Mouse (Mus musculus): ENCODE measurements around the gene Cntn3. TPM values are rescaled to one million over a fixed set of nuclear protein-coding genes. Genes with fewer than 3 reads are reported as not detected.
A peak's percentile ranks its signal among the peaks of the same experiment; 100 is the strongest.

The Cntn3 gene
- polyA plus RNA-seq, 1 experiment from 2014 or later, result 1.9 TPM

DNA sequence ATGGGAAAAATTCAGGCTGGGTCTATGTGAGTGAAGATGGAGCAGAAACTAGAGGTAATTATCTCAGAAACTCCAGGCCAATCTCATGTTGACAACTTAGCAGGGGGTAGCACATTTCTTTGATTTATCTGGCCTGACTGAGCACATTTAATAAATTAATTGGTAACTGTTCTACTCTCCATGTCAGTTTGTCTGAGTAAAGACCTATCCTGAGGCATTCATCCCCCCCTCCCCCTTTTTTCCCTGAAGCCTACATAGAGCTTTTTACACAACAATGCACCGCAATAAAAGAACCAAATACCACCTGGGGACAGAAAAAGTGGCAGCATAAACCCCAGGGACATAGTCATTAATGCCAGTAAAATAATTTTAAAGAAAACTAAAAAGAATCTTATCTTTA lies 151.1 kb downstream of the Cntn3 start:
- no peaks in the 10 kb centered on the region for H3K27me3 ChIP-seq
- no peaks in the 10 kb centered on the region for H3K4me1 ChIP-seq
- no peak overlapping the region for H3K4me2 ChIP-seq
- H3K27ac ChIP-seq, result no peak overlapping the region
- no peak overlapping the region for H3K4me3 ChIP-seq (replicated peaks)
- no peaks in the 10 kb centered on the region for H3K9me3 ChIP-seq (replicated peaks)
- H3K36me3 ChIP-seq, result no peaks in the 10 kb centered on the region
- WGBS, result 42% methylated on average over 1 of the region's 1 CpGs
- no peak overlapping the region for H3K9ac ChIP-seq
- ATAC-seq (replicated peaks; ENCODE audit: low FRiP score), result no peak

- Histone ChIP-seq H3K4me3 (replicated peaks) (no peak overlapping the region), H3K9ac (no peak overlapping the region), H3K4me2 (no peak overlapping the region), H3K9me3 (replicated peaks) (no peaks in the 10 kb centered on the region), H3K27ac (no peak overlapping the region), H3K27me3 (no peaks in the 10 kb centered on the region), H3K36me3 (no peaks in the 10 kb centered on the region), H3K4me1 (no peaks in the 10 kb centered on the region)
- WGBS, result 93% methylated on average over 4 of the region's 4 CpGs
- no peak for ATAC-seq (replicated peaks; ENCODE audit: low FRiP score)
These were observed 184.3 kb downstream of the Cntn3 start for GRCm38 (mm10) chr6:102388590-102388989.

DNA sequence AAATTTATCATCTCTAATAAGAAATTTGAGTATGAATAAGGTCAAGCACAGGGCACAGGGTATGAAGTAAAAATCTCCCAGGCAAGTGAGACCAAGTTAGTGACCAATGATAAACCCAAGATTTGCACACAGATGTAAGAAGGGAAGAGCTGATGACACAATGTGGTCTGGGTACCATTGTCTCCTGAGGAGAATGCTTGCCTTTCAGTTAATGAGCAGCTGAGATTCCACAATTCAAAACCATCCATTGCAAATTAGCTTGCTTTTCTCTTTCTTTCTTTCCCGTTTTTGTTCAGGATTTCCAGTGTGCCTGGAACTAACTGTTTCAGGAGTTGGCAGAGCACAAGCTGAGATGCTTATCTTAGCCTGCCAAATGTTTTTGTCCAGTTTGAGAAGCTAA lies 200.8 kb downstream of the Cntn3 start:
- no peak overlapping the region for H3K4me2 ChIP-seq
- ATAC-seq (replicated peaks; ENCODE audit: low FRiP score), result no peak
- no peak overlapping the region for H3K4me3 ChIP-seq (replicated peaks)
- 41% methylated on average over 1 of the region's 1 CpGs for WGBS
- H3K36me3 ChIP-seq, result no peaks in the 10 kb centered on the region
- no peak overlapping the region for H3K27ac ChIP-seq
- H3K27me3 ChIP-seq, result no peaks in the 10 kb centered on the region
- H3K9me3 ChIP-seq (replicated peaks), result no peaks in the 10 kb centered on the region
- H3K9ac ChIP-seq, result no peak overlapping the region
- no peaks in the 10 kb centered on the region for H3K4me1 ChIP-seq

DNA sequence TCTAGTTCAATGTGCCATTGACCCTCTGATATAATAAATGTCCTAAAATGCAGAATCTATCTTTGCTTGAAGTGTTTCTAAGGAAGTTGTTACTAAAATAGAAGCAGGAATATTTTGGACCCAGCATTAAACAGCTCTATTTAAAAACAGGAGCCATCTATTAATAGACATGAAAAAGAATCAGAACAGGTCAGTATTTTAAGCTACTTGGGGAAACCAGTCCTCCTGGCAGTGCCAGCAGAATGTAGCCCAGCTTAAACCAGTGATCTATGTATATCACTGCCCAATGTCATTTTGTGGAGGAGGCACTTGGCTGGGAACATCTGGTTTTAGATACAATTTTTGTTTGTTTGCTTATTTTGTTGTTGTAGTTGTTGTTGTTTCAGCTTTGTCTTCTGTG lies 209.0 kb downstream of the Cntn3 start:
- no peaks in the 10 kb centered on the region for H3K27me3 ChIP-seq
- no peaks in the 10 kb centered on the region for H3K36me3 ChIP-seq
- no peaks in the 10 kb centered on the region for H3K4me1 ChIP-seq
- ATAC-seq (replicated peaks; ENCODE audit: low FRiP score), result no peak
- no peaks in the 10 kb centered on the region for H3K9me3 ChIP-seq (replicated peaks)
- H3K4me2 ChIP-seq, result no peak overlapping the region
- no peak overlapping the region for H3K27ac ChIP-seq
- H3K4me3 ChIP-seq (replicated peaks), result no peak overlapping the region
- no peak overlapping the region for H3K9ac ChIP-seq

GRCm38 (mm10) chr6:102363291-102363832 lies 209.5 kb downstream of the Cntn3 start:
- Histone ChIP-seq H3K4me3 (replicated peaks) (no peak overlapping the region), H3K9me3 (replicated peaks) (no peaks in the 10 kb centered on the region), H3K4me1 (no peaks in the 10 kb centered on the region), H3K27me3 (no peaks in the 10 kb centered on the region), H3K36me3 (no peaks in the 10 kb centered on the region), H3K4me2 (no peak overlapping the region), H3K27ac (no peak overlapping the region), H3K9ac (no peak overlapping the region)
- WGBS, result 82% methylated on average over 3 of the region's 3 CpGs
- ATAC-seq (replicated peaks; ENCODE audit: low FRiP score), result no peak

GRCm38 (mm10) chr6:102332144-102332543 lies 240.8 kb downstream of the Cntn3 start:
- Histone ChIP-seq H3K4me3 (replicated peaks) (no peak overlapping the region), H3K27me3 (no peaks in the 10 kb centered on the region), H3K4me1 (no peaks in the 10 kb centered on the region), H3K9me3 (replicated peaks) (no peaks in the 10 kb centered on the region), H3K36me3 (no peaks in the 10 kb centered on the region), H3K4me2 (no peak overlapping the region), H3K9ac (no peak overlapping the region), H3K27ac (no peak overlapping the region)
- 77% methylated on average over 3 of the region's 3 CpGs for WGBS
- ATAC-seq (replicated peaks; ENCODE audit: low FRiP score), result no peak

- no peak overlapping the region for H3K4me2 ChIP-seq
These were observed 246.2 kb downstream of the Cntn3 start for GRCm38 (mm10) chr6:102326711-102327110.

DNA sequence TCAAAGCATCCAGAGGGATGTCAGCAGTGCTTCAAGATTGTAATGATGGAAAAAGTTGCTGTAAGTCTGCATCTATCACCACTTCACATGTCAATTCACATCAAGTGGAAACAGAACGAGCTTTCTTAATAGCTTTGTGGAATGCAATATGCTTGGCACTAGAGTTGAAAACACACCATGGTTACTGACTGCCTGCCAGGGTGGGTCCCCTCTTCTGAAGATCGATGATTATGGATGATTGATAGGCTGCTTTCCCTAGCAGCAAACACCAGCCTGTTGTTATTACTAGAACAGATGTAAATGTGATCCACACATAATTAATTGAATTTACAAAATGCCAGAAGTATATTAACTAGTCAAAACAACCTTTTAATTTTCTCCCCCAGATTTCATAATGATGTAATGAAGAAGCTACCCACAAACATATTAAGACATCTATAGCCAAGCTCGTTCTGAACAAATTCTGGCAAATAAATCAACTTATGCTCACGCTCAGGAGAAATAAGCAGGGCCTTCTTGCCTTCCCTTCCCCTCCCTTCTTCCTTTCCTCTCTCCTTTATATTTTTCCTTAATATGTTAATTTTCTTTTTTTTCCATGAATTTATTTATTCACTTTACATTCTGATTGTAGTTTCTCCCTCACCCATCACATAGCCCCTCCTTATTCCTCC lies 250.2 kb downstream of the Cntn3 start:
- H3K4me2 ChIP-seq, result no peak overlapping the region
- no peak overlapping the region for H3K9ac ChIP-seq
- no peak overlapping the region for H3K4me3 ChIP-seq (replicated peaks)
- no peak overlapping the region for H3K27ac ChIP-seq
- no peak for ATAC-seq (replicated peaks; ENCODE audit: low FRiP score)
- H3K36me3 ChIP-seq, result no peaks in the 10 kb centered on the region
- no peaks in the 10 kb centered on the region for H3K27me3 ChIP-seq
- H3K4me1 ChIP-seq, result no peaks in the 10 kb centered on the region
- WGBS, result 77% methylated on average over 4 of the region's 4 CpGs
- H3K9me3 ChIP-seq (replicated peaks), result no peaks in the 10 kb centered on the region

More at GRCm38 (mm10) chr6:102326711-102327110, 246.2 kb downstream of the Cntn3 start:
- Histone ChIP-seq H3K4me3 (replicated peaks) (no peak overlapping the region), H3K27ac (no peak overlapping the region), H3K27me3 (no peaks in the 10 kb centered on the region), H3K36me3 (no peaks in the 10 kb centered on the region), H3K4me1 (no peaks in the 10 kb centered on the region), H3K9ac (no peak overlapping the region), H3K9me3 (replicated peaks) (no peaks in the 10 kb centered on the region)
- WGBS, result 94% methylated on average over 2 of the region's 2 CpGs
- no peak for ATAC-seq (replicated peaks; ENCODE audit: low FRiP score)

- no peaks in the 10 kb centered on the region for H3K27me3 ChIP-seq
- no peak overlapping the region for H3K27ac ChIP-seq
- no peak overlapping the region for H3K4me3 ChIP-seq (replicated peaks)
- ATAC-seq (replicated peaks; ENCODE audit: low FRiP score), result peak; percentile 79
- no peaks in the 10 kb centered on the region for H3K4me1 ChIP-seq
- no peak overlapping the region for H3K9ac ChIP-seq
- H3K9me3 ChIP-seq (replicated peaks), result no peaks in the 10 kb centered on the region
- no peak overlapping the region for H3K4me2 ChIP-seq
- H3K36me3 ChIP-seq, result no peaks in the 10 kb centered on the region
- 56% methylated on average over 3 of the region's 3 CpGs for WGBS
These were observed 253.1 kb downstream of the Cntn3 start for GRCm38 (mm10) chr6:102319755-102320154.

- Histone ChIP-seq H3K4me3 (replicated peaks) (no peak overlapping the region), H3K9ac (no peak overlapping the region), H3K4me2 (no peak overlapping the region), H3K4me1 (no peaks in the 10 kb centered on the region), H3K9me3 (replicated peaks) (no peaks in the 10 kb centered on the region), H3K27ac (no peak overlapping the region), H3K36me3 (no peaks in the 10 kb centered on the region), H3K27me3 (no peaks in the 10 kb centered on the region)
- ATAC-seq (replicated peaks; ENCODE audit: low FRiP score), result peak; percentile 56
- 26% methylated on average over 2 of the region's 2 CpGs for WGBS
These were observed 290.0 kb downstream of the Cntn3 start for GRCm38 (mm10) chr6:102282889-102283288.

DNA sequence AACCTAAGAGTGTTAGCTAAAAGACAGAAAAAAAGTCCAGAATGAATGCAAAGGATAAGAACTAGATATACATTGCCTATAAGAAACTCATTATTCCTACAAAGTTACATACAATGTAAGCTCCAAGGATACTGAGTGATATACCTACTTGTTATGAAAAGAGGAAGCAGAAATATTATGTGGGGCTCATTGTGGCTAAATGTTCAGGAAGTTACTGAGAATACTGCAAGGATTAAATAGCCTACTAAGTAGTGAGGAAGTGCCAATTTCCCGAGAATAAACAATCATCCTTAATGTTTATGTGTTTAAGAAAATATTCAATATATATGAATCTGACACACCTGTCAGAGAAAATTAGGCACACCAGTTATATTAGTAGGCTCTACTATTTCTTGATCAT lies 341.9 kb downstream of the Cntn3 start:
- Histone ChIP-seq H3K4me1 (no peaks in the 10 kb centered on the region), H3K27ac (no peak overlapping the region), H3K4me2 (no peak overlapping the region), H3K36me3 (no peaks in the 10 kb centered on the region), H3K9me3 (replicated peaks) (no peaks in the 10 kb centered on the region), H3K4me3 (replicated peaks) (no peak overlapping the region), H3K9ac (no peak overlapping the region), H3K27me3 (no peaks in the 10 kb centered on the region)
- no peak for ATAC-seq (replicated peaks; ENCODE audit: low FRiP score)
- WGBS, result 82% methylated on average over 1 of the region's 1 CpGs

DNA sequence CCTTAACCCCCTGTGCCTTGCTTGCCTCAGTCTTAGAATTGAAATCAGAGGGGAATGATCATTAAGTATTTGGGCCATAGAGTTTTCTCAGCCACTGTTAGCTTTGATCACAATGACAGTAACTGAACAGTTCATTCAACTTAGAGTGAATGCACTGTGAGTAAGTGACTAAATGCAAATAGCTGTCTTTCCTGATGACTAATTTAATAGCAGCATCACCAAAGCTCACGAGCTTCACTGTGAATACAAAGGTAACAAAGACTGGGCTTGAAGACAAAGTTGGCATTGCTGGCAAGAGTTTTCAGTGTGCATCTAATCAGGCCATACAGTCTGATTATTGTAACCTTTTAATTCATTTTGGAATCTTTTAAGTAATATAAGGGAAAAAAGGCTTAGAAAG lies 386.6 kb downstream of the Cntn3 start:
- no peak for ATAC-seq (replicated peaks; ENCODE audit: low FRiP score)
- no peak overlapping the region for H3K4me3 ChIP-seq (replicated peaks)
- no peak overlapping the region for H3K27ac ChIP-seq
- no peaks in the 10 kb centered on the region for H3K27me3 ChIP-seq
- H3K36me3 ChIP-seq, result no peaks in the 10 kb centered on the region
- no peak overlapping the region for H3K9ac ChIP-seq
- no peaks in the 10 kb centered on the region for H3K9me3 ChIP-seq (replicated peaks)
- H3K4me2 ChIP-seq, result no peak overlapping the region
- no peaks in the 10 kb centered on the region for H3K4me1 ChIP-seq
- 66% methylated on average over 1 of the region's 1 CpGs for WGBS

DNA sequence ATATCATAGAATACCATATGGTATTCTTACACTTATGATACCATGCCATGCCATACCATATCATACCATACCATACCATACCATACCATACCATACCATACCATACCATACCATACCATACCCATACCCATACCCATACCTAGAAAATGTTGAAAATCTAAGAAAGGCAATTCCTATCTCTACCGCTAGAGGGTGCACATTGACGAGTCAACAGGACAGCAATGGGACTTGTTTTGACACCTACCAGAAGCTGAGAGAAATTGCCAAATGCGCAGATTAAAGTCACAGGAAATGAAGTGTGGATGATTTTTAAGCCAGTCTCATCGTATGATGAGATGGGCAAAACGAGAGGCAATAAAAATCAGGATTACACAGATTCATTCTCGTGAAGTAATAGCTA lies 402.0 kb downstream of the Cntn3 start:
- no peak overlapping the region for H3K4me2 ChIP-seq
- H3K36me3 ChIP-seq, result no peaks in the 10 kb centered on the region
- WGBS, result 42% methylated on average over 6 of the region's 6 CpGs
- no peaks in the 10 kb centered on the region for H3K4me1 ChIP-seq
- H3K27me3 ChIP-seq, result no peaks in the 10 kb centered on the region
- no peak overlapping the region for H3K27ac ChIP-seq
- H3K9me3 ChIP-seq (replicated peaks), result no peaks in the 10 kb centered on the region
- ATAC-seq (replicated peaks; ENCODE audit: low FRiP score), result no peak
- H3K4me3 ChIP-seq (replicated peaks), result no peak overlapping the region
- no peak overlapping the region for H3K9ac ChIP-seq
